Mouse (Mus musculus) spleen, embryonic (tissue): ENCODE measurements around the gene Gp1bb.

ENCODE experiments used
- CTCF ChIA-PET: fragments of 350-600 bp; sonication (Branson Sonifier 250); formaldehyde crosslinking; loops from one replicate; lab custom pipeline; 2022; lab: Charles Lee

Gp1bb gene

DNA sequence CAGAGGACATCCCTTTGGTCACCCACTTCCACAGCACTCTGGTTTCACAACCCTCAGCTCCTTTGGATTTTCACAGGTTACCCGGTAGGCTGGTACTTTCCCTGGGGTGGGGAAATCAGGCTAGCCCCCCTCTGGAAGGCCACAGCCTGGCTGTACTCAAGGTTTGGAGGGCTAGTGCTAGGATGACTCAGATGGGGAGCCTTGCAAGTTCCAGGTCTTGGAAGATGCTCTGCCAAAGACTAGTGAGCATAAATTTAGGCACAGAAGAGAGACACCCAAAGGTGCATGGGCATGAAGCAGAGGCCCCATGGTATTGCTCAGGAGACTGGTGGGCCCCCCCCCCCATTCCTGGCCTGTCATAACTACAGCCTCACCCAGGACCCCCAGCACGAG, 6.7 kb upstream of the Gp1bb start:
- CTCF ChIA-PET: no interaction called here

- CTCF ChIA-PET: no interaction called here
Observed at GRCm38 (mm10) chr16:18628206-18628947, 6.2 kb upstream of the Gp1bb start.

GRCm38 (mm10) chr16:18627163-18627562, 5.0 kb upstream of the Gp1bb start:
- CTCF ChIA-PET: interaction anchor here (0.8 kb wide), 1 partner anchor 25 kb away, joined by 3 read pairs; no protein-coding TSS in a partner anchor

- CTCF ChIA-PET: no interaction called here
Observed at GRCm38 (mm10) chr16:18626376-18626878, 4.2 kb upstream of the Gp1bb start, which contains the start of gene Gm49601. Gene Gm49601, minus strand, starts transcription at chr16:18626427.

GRCm38 (mm10) chr16:18625791-18626311, 3.6 kb upstream of the Gp1bb start:
- CTCF ChIA-PET: no interaction called here

- CTCF ChIA-PET: no interaction called here
Observed at GRCm38 (mm10) chr16:18625097-18625496, 2.9 kb upstream of the Gp1bb start.

- CTCF ChIA-PET: no interaction called here
Observed at GRCm38 (mm10) chr16:18624641-18625040, 2.4 kb upstream of the Gp1bb start.

- CTCF ChIA-PET: no interaction called here
Observed at GRCm38 (mm10) chr16:18623751-18624540, 1.7 kb upstream of the Gp1bb start.

- CTCF ChIA-PET: no interaction called here
Observed at GRCm38 (mm10) chr16:18622916-18623750, 930 bp upstream of the Gp1bb start.

DNA sequence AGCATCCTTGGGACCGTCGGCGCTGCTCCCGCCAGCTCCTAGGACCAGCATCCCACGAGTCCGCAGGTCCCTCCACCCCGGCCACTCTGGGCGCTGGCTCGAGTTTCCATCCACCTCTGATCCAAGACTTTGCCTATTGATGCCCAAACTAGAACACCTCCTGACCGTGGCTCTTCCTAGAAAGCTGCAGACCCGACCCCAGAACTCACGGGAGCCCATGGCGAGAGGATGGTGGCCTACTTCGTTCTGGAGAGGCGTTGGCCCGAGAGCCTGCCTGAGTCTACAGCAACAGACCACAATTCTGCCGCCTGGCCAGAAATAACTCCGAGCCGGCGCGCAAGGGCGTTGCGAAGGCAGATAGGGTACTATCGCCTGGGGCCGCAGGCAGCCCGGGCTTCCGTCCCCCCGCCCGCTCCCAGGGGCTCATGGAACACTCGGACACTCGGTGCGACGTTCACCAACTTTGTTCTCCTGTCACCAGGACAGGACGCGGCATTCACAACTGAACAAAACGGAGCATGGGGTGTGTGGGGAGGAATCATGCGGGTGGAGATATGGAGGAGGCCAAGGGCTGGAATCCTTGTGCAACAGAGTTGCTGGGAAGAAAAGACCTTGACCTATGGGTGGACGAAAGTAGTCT, 721 bp downstream of the Gp1bb start:
- CTCF ChIA-PET: no interaction called here

DNA sequence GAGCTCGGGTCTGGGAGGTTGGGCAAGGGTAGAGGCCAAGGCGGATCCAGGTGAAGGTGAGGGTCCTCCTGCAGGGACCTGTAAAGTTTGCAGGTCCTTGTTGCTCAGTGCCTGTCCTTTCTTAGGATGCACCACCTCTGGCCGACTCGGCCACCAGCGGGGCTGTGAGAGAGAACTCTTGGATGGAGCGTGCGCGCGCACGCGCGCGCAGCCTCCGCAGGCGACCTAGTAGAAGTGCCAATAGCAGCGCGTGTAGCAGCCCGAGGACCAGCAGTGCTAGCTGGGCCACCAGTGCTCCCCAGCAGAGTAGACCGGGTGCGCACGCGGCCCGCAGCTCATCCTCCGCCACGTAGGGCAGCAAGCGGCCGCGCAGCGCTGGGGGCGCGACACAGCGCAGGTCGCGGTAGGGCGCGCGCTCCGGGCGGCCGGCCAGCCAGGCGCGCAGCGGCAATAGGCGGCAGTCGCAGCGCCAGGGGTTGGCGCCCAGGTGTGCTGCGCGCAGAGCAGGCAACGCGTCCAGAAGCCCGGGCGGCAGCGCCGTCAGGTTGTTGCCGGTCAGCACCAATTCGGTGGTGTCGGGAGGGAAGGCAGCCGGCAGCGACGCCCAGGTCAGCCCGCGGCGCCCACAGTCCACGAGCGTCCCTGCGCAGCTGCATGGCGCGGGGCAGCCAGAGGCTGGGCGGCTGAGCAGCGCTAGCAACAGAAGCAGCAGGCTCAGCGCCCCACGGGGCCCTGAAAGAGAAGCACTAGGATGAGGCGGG, 1.4 kb downstream of the Gp1bb start:
- CTCF ChIA-PET: interaction anchor here (0.6 kb wide), 1 partner anchor 23 kb away, joined by 3 read pairs; no protein-coding TSS in a partner anchor

DNA sequence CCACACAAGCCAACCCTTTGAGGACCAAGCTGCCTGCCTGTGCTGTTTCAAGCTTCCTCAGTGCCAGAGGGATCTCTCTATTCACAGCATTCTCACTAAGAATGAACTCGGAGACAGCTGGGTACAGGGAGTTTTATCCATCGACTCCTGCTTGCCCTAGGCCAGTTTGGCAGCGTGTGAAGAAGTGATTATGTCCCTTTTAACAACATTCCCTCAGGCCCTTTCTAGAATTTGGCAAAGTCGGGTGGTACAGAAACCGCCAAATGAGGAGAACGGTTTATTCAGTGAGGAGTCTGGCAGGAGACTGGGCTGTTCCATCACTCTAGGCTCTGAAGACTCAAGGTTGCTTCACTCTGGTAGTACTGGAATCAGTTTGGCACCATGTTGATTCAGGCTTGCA, 2.0 kb downstream of the Gp1bb start:
- CTCF ChIA-PET: interaction anchor here (0.6 kb wide), 1 partner anchor 24 kb away, joined by 3 read pairs; no protein-coding TSS in a partner anchor

GRCm38 (mm10) chr16:18619110-18619509, 3.1 kb downstream of the Gp1bb start:
- CTCF ChIA-PET: no interaction called here

DNA sequence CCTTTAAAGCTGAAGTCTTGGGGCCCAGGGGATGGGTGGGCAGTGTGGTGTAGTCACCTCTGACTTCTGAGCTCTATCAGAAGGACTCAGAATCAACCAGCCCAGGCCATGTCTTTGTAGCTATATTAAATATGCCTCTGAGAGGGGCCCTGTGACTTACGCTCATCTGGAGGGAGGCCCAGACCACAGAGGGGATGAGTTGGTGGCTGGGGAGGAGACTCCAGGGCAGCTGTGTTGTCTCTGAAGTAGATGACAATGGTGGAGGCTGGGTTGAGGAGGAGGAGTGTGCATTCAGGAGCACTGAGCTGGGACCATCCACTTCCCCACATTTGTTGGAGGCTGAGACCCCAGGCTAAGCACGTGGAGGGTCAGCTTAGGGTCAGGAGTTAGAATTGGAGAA, 3.9 kb downstream of the Gp1bb start:
- CTCF ChIA-PET: interaction anchor here (0.6 to 1.7 kb wide), 3 partner anchors 14 to 185 kb away, joined by 3 to 5 read pairs (median 4); no protein-coding TSS in a partner anchor

GRCm38 (mm10) chr16:18617370-18618065, 4.7 kb downstream of the Gp1bb start:
- CTCF ChIA-PET: interaction anchor here (0.5 to 1.7 kb wide), 3 partner anchors 15 to 174 kb away, joined by 3 to 5 read pairs (median 4); no protein-coding TSS in a partner anchor

DNA sequence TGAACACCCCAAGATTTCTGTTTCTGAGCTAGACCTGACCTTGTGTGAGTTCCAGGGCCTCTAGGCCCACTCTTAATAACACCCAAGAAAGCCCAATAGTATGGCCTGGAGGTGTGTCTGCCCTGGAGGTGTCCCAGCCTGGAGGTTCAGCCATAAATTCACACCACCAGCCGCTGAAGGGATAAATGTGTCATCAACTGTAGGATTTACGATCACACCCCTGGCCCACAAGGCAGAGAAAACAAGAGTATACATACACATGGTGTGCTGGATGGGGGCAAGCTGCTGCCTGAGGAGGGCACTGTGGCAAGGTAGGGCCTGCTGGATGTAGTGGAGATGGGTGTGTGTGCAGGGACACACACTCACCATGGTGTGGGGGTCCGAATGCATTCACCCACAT, 8.9 kb downstream of the Gp1bb start:
- CTCF ChIA-PET: interaction anchor here (0.7 kb wide), 1 partner anchor 892 kb away, joined by 3 read pairs; no protein-coding TSS in a partner anchor

DNA sequence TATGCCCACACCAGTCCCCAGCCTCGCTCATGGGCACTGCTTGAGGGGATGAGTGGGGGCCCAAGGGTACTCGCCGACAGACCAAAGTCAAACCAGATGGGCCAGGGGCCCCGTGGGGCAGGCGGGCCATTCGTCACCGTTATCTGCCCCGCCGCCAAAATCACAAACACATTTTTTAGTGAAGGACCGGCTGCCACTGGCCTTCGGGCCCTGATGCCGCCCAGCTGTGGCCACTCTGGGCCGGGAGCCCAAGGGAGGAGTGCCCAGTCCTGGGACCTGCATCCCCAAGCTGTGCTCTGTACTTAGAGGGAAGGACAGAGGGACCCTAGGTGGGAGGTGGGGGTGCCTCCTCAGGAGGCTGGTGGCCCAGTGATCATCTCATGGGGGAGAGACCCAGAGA, 10.5 kb downstream of the Gp1bb start:
- CTCF ChIA-PET: no interaction called here

- CTCF ChIA-PET: no interaction called here
Observed at GRCm38 (mm10) chr16:18609099-18609498, 13.1 kb downstream of the Gp1bb start.

DNA sequence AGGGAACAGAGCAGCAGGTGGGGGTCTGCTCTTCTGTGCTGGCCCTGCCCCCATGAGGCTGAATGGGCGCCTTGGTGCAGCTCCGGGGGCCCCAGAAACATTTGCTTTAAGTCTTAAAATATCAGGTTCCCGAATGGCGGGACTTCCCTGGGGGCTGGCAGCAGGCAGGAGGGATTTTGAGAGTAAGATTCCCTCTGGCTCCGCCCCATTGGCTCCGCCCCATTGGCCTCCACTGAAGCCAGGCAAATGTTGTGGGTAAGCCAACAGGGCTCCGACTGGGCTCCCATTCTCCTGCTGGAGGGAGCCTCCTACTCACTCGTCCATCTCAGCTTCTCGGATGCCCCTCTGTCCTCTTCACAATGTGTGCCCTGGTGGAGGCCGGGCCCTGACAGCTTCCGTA, 14.0 kb downstream of the Gp1bb start:
- CTCF ChIA-PET: no interaction called here
